Mouse (Mus musculus) ovary, adult 18-20 months (tissue): ENCODE results near the gene Olfr740.

Experiments used
- DNase-seq: peaks from one replicate; pipeline ENCODE4 v3.0.0; 2022; ENCODE audit warnings: low spot score, mixed read lengths

Olfr740 gene

DNA sequence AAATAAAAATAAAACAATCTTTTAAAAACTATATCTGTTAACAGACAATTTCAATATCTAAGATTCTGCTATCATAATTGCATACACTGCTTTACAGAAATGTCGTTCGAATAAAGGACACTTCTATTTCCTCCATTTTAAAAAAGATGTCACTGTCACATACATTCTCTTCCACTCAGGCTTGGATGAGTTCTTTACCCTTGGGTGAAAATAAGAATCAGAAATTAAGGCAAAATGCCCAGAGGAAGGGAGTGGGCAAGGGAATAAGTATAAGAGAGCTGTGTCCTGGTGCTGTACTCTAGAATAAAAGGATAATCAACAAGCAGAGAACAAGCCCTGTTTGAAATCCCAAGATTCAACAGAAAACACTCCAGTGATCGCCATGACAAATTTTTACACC, at the start of gene Olfr740:
TSS of gene Olfr740 (plus strand) at position 301 of the 400 bp plus-strand sequence.
- no peak for DNase-seq

DNA sequence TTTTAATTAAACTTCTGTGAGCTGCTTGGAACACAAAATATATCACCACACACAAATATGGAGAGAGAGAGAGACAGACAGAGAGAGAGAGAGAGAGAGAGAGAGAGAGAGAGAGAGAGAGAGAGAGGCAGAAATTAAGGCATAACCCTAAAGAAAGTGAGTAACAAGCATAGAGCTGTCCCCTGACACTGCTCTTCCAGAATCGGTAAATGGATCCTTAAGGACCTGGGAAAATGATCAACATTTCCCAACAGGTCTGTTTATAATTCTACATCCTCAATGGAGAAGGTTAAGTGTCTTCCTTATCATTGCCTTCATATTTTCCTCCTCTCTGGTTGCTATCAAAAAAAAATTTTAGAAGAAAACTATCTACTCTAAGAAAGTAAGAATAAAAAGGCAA, 38.1 kb upstream of the Olfr740 start, which contains the start of gene Olfr738:
TSS of gene Olfr738 (plus strand) at position 301 of the 400 bp plus-strand sequence.
- DNase-seq, result no peak

DNA sequence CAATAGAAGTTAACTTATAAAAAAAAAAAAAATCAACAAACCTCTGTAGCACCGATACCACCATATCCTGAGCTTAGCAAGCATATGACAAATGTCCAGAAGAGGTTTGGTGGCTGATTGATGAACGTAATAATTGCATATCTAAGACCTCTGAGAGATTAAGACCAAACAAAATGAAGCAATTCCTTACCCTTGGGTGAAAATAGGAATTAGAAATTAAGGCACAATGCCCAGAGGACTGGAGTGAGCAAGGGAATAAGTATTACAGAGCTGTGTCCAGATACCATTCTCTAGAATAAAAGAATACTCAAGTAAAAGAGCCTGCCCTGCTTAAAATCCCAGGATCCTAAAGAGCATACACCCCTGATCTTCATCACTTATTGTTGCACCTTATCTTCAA, 27.0 kb upstream of the Olfr740 start, which contains the start of gene Olfr739:
TSS of gene Olfr739 (plus strand) at position 301 of the 400 bp plus-strand sequence.
- no peak for DNase-seq

DNA sequence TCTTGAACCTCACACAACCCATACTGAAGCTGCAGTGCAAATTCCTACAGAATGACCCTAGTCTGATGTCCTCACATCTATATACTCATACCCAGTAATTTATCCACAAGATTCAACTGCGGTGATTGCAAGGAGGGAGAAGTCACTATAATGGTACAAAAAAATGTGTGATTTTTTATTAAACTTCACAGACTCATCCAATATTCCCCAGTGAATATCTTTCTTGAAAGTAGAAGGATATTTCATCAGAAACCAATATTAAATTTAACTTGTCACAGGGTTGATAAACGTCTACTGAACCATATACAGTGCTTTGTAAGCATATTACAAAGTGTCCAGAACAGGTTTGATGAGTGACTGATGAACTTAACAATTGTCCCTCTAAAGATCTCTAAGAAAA, 27.1 kb downstream of the Olfr740 start, which contains the start of gene Olfr741:
TSS of gene Olfr741 (plus strand) at position 301 of the 400 bp plus-strand sequence.
- no peak for DNase-seq

DNA sequence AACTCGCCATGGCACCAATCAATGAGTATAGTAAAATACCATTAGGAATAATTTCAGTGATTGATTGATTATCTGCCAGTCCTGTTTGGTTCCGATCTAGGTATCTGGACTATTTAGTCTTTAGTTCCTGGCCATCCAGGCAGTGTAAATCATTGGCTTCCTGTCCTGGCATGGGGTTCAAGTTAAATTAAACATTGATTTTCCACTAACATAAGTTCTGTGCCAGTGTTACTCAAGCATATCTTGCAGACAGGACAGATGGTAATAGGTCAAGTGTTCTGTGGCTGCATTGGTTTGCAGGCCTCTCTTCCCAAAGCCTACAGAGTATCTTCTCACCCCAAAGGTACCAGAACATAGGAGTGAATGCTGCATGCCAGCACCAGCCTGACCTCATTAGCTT, 33.1 kb downstream of the Olfr740 start:
- no peak for DNase-seq

DNA sequence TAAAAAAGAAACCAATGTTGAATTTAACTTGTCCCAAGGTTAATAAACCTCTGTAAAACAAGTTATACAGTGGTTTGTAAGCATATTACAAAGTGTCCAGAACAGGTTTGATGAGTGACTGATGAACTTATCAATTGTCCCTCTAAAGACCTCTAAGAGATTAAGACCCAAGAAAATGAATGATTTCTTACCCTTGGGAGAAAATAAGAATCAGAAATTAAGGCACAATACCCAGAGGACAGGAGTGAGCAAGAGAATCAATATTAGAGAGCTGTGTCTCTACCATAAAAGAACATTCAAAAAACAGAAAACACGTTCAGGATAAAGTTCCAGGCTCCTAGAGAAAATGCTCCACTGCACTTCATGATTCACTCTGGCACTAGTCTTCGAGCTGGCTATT, 58.0 kb downstream of the Olfr740 start, which contains the start of gene Olfr742:
TSS of gene Olfr742 (plus strand) at position 301 of the 400 bp plus-strand sequence.
- no peak for DNase-seq
